Mouse (Mus musculus): ENCODE results near the gene Ifngr1.
"Not testable (repeated sequence)": the region's sequence is repeated elsewhere in the genome, so short reads cannot be mapped to it uniquely, and the experiment has no call there.

The Ifngr1 gene

GRCm38 (mm10) chr10:19587281-19587680, 4.5 kb upstream of the Ifngr1 start:
- no peak for DNase-seq (ENCODE audit: low spot score in 2 of 2)

- no peak for DNase-seq (ENCODE audit: low spot score in 2 of 2)
These were observed 2.1 kb upstream of the Ifngr1 start for GRCm38 (mm10) chr10:19589626-19590025.

- DNase-seq (ENCODE audit: low spot score in 2 of 2), result no peak
These were observed 486 bp upstream of the Ifngr1 start for GRCm38 (mm10) chr10:19591286-19591640.

GRCm38 (mm10) chr10:19592556-19592955, 807 bp downstream of the Ifngr1 start:
- DNase-seq (ENCODE audit: low spot score in 2 of 2), result no peak

- DNase-seq (ENCODE audit: low spot score in 2 of 2), result no peak
These were observed 1.5 kb downstream of the Ifngr1 start for GRCm38 (mm10) chr10:19593296-19593695.

- no peak for DNase-seq (ENCODE audit: low spot score in 2 of 2)
These were observed 2.6 kb downstream of the Ifngr1 start for GRCm38 (mm10) chr10:19594201-19594905.

GRCm38 (mm10) chr10:19596866-19597265, 5.1 kb downstream of the Ifngr1 start:
- no peak for DNase-seq (ENCODE audit: low spot score in 2 of 2)

GRCm38 (mm10) chr10:19598091-19598490, 6.3 kb downstream of the Ifngr1 start:
- no peak for DNase-seq (ENCODE audit: low spot score in 2 of 2)

- no peak for DNase-seq (ENCODE audit: low spot score in 2 of 2)
These were observed 7.8 kb downstream of the Ifngr1 start for GRCm38 (mm10) chr10:19599331-19600092.

GRCm38 (mm10) chr10:19600093-19600420, 8.3 kb downstream of the Ifngr1 start:
- no peak for DNase-seq (ENCODE audit: low spot score in 2 of 2)

- not testable (repeated sequence) for DNase-seq (ENCODE audit: low spot score in 2 of 2)
These were observed 9.8 kb downstream of the Ifngr1 start for GRCm38 (mm10) chr10:19601502-19601901.

- DNase-seq (ENCODE audit: low spot score in 2 of 2), result no peak
These were observed 11.5 kb downstream of the Ifngr1 start for GRCm38 (mm10) chr10:19603231-19603630.

GRCm38 (mm10) chr10:19609125-19609524, 17.4 kb downstream of the Ifngr1 start:
- DNase-seq (ENCODE audit: low spot score in 2 of 2), result no peak

GRCm38 (mm10) chr10:19611616-19612015, 19.9 kb downstream of the Ifngr1 start:
- no peak for DNase-seq (ENCODE audit: low spot score in 2 of 2)

- DNase-seq (ENCODE audit: low spot score in 2 of 2), result no peak
These were observed 21.5 kb downstream of the Ifngr1 start for GRCm38 (mm10) chr10:19613111-19613753.

GRCm38 (mm10) chr10:19619736-19620135, 28.0 kb downstream of the Ifngr1 start:
- no peak for DNase-seq (ENCODE audit: low spot score in 2 of 2)

- DNase-seq (ENCODE audit: low spot score in 2 of 2), result no peak
These were observed 29.8 kb downstream of the Ifngr1 start, which contains the start of gene Il22ra2 for GRCm38 (mm10) chr10:19621408-19622048. TSS of gene Il22ra2 (plus strand) at chr10:19621998.

GRCm38 (mm10) chr10:19624617-19625016, 32.9 kb downstream of the Ifngr1 start:
- DNase-seq (ENCODE audit: low spot score in 2 of 2), result no peak

- DNase-seq (ENCODE audit: low spot score in 2 of 2), result no peak
These were observed 35.6 kb downstream of the Ifngr1 start for GRCm38 (mm10) chr10:19627342-19627741.

GRCm38 (mm10) chr10:19627748-19628147, 36.0 kb downstream of the Ifngr1 start:
- DNase-seq (ENCODE audit: low spot score in 2 of 2), result no peak

- no peak for DNase-seq (ENCODE audit: low spot score in 2 of 2)
These were observed 40.0 kb downstream of the Ifngr1 start for GRCm38 (mm10) chr10:19631616-19632195.

GRCm38 (mm10) chr10:19638851-19639250, 47.1 kb downstream of the Ifngr1 start:
- no peak for DNase-seq (ENCODE audit: low spot score in 2 of 2)
